Mouse (Mus musculus): ENCODE measurements around the gene Tent5a. TPM values are rescaled to one million over a fixed set of nuclear protein-coding genes. Genes with fewer than 3 reads are reported as not detected.

Gene Tent5a
- 8.2 and 10.3 TPM in 2 replicates for polyA plus RNA-seq (2014; fragmentation: Nextera tagmentation; extraction: Ambion mirVana)

GRCm38 (mm10) chr9:85327242-85328211 is at the start of gene Tent5a:
Gene Tent5a, minus strand, starts transcription at chr9:85327348.
- ATAC-seq (ENCODE audit: low FRiP score) (peak; percentile 90), DNase-seq (ENCODE audit: low spot score) (peak; percentile 78)
- peak within 1 kb of the TSS; percentile 54 for H3K9ac ChIP-seq
- WGBS, result under 1% methylated on average over 72 of the region's 72 CpGs
- no peaks in the 10 kb centered on the region for H3K27me3 ChIP-seq (ENCODE audit: control insufficient read depth, insufficient read depth, low read length)
- H3K27ac ChIP-seq, result peak within 1 kb of the TSS; percentile 78
- peak within 1 kb of the TSS; percentile 96 for H3K4me2 ChIP-seq (replicated peaks)
- H3K36me3 ChIP-seq (replicated peaks; ENCODE audit: control insufficient read depth, insufficient read depth), result no peaks in the 10 kb centered on the region
- H3K4me3 ChIP-seq (replicated peaks; ENCODE audit: low read length), result peak within 1 kb of the TSS; percentile 71
- 0 out of 2 replicates have a peak, but pooled peaks cover 5% of the 10 kb centered on the region for H3K4me1 ChIP-seq (replicated peaks; ENCODE audit: control insufficient read depth, insufficient read depth, low read length)
- H3K9me3 ChIP-seq (ENCODE audit: control insufficient read depth, low read length), result no peaks in the 10 kb centered on the region

- Histone ChIP-seq H3K27ac (no peak overlapping the region), H3K4me1 (replicated peaks; ENCODE audit: control insufficient read depth, insufficient read depth, low read length) (no peaks in the 10 kb centered on the region), H3K4me2 (replicated peaks) (no peak overlapping the region), H3K4me3 (replicated peaks; ENCODE audit: low read length) (no peak overlapping the region), H3K9me3 (ENCODE audit: control insufficient read depth, low read length) (no peaks in the 10 kb centered on the region), H3K9ac (no peak overlapping the region), H3K36me3 (replicated peaks; ENCODE audit: control insufficient read depth, insufficient read depth) (no peaks in the 10 kb centered on the region), H3K27me3 (ENCODE audit: control insufficient read depth, insufficient read depth, low read length) (no peaks in the 10 kb centered on the region)
- no peak for DNase-seq (ENCODE audit: low spot score)
- 89% methylated on average over 3 of the region's 3 CpGs for WGBS
- no peak for ATAC-seq (ENCODE audit: low FRiP score)
These were observed 49.6 kb upstream of the Tent5a start for GRCm38 (mm10) chr9:85376643-85377307.

GRCm38 (mm10) chr9:85375152-85375551 is 48.0 kb upstream of the Tent5a start:
- no peak overlapping the region for H3K9ac ChIP-seq
- H3K4me2 ChIP-seq (replicated peaks), result no peak overlapping the region
- H3K36me3 ChIP-seq (replicated peaks; ENCODE audit: control insufficient read depth, insufficient read depth), result no peaks in the 10 kb centered on the region
- no peak overlapping the region for H3K4me3 ChIP-seq (replicated peaks; ENCODE audit: low read length)
- no peaks in the 10 kb centered on the region for H3K4me1 ChIP-seq (replicated peaks; ENCODE audit: control insufficient read depth, insufficient read depth, low read length)
- DNase-seq (ENCODE audit: low spot score) (no peak), ATAC-seq (ENCODE audit: low FRiP score) (no peak)
- H3K27me3 ChIP-seq (ENCODE audit: control insufficient read depth, insufficient read depth, low read length), result no peaks in the 10 kb centered on the region
- H3K9me3 ChIP-seq (ENCODE audit: control insufficient read depth, low read length), result no peaks in the 10 kb centered on the region
- no peak overlapping the region for H3K27ac ChIP-seq
- 84% methylated on average over 4 of the region's 4 CpGs for WGBS

GRCm38 (mm10) chr9:85372034-85372433 is 44.9 kb upstream of the Tent5a start:
- ATAC-seq (ENCODE audit: low FRiP score) (no peak), DNase-seq (ENCODE audit: low spot score) (no peak)
- Histone ChIP-seq H3K4me3 (replicated peaks; ENCODE audit: low read length) (no peak overlapping the region), H3K36me3 (replicated peaks; ENCODE audit: control insufficient read depth, insufficient read depth) (no peaks in the 10 kb centered on the region), H3K27ac (no peak overlapping the region), H3K4me1 (replicated peaks; ENCODE audit: control insufficient read depth, insufficient read depth, low read length) (no peaks in the 10 kb centered on the region), H3K9ac (no peak overlapping the region), H3K9me3 (ENCODE audit: control insufficient read depth, low read length) (no peaks in the 10 kb centered on the region), H3K27me3 (ENCODE audit: control insufficient read depth, insufficient read depth, low read length) (no peaks in the 10 kb centered on the region), H3K4me2 (replicated peaks) (no peak overlapping the region)
- 71% methylated on average over 1 of the region's 1 CpGs for WGBS

GRCm38 (mm10) chr9:85369512-85369911 is 42.4 kb upstream of the Tent5a start:
- no peaks in the 10 kb centered on the region for H3K4me1 ChIP-seq (replicated peaks; ENCODE audit: control insufficient read depth, insufficient read depth, low read length)
- 90% methylated on average over 5 of the region's 5 CpGs for WGBS
- DNase-seq (ENCODE audit: low spot score) (no peak), ATAC-seq (ENCODE audit: low FRiP score) (no peak)
- H3K9ac ChIP-seq, result no peak overlapping the region
- no peak overlapping the region for H3K27ac ChIP-seq
- no peak overlapping the region for H3K4me2 ChIP-seq (replicated peaks)
- H3K9me3 ChIP-seq (ENCODE audit: control insufficient read depth, low read length), result no peaks in the 10 kb centered on the region
- H3K36me3 ChIP-seq (replicated peaks; ENCODE audit: control insufficient read depth, insufficient read depth), result no peaks in the 10 kb centered on the region
- H3K27me3 ChIP-seq (ENCODE audit: control insufficient read depth, insufficient read depth, low read length), result no peaks in the 10 kb centered on the region
- no peak overlapping the region for H3K4me3 ChIP-seq (replicated peaks; ENCODE audit: low read length)

GRCm38 (mm10) chr9:85357154-85357860 is 30.2 kb upstream of the Tent5a start:
- DNase-seq (ENCODE audit: low spot score), result no peak
- Histone ChIP-seq H3K9me3 (ENCODE audit: control insufficient read depth, low read length) (no peaks in the 10 kb centered on the region), H3K9ac (no peak overlapping the region), H3K36me3 (replicated peaks; ENCODE audit: control insufficient read depth, insufficient read depth) (no peaks in the 10 kb centered on the region), H3K4me1 (replicated peaks; ENCODE audit: control insufficient read depth, insufficient read depth, low read length) (no peaks in the 10 kb centered on the region), H3K4me3 (replicated peaks; ENCODE audit: low read length) (no peak overlapping the region), H3K27ac (no peak overlapping the region), H3K27me3 (ENCODE audit: control insufficient read depth, insufficient read depth, low read length) (no peaks in the 10 kb centered on the region), H3K4me2 (replicated peaks) (no peak overlapping the region)
- 86% methylated on average over 7 of the region's 7 CpGs for WGBS
- ATAC-seq (ENCODE audit: low FRiP score), result no peak

GRCm38 (mm10) chr9:85355559-85355958 is 28.4 kb upstream of the Tent5a start:
- no peak for ATAC-seq (ENCODE audit: low FRiP score)
- H3K36me3 ChIP-seq (replicated peaks; ENCODE audit: control insufficient read depth, insufficient read depth), result no peaks in the 10 kb centered on the region
- H3K27me3 ChIP-seq (ENCODE audit: control insufficient read depth, insufficient read depth, low read length), result no peaks in the 10 kb centered on the region
- WGBS, result 81% methylated on average over 5 of the region's 5 CpGs
- H3K4me2 ChIP-seq (replicated peaks), result no peak overlapping the region
- no peak overlapping the region for H3K9ac ChIP-seq
- H3K9me3 ChIP-seq (ENCODE audit: control insufficient read depth, low read length), result no peaks in the 10 kb centered on the region
- H3K4me1 ChIP-seq (replicated peaks; ENCODE audit: control insufficient read depth, insufficient read depth, low read length), result no peaks in the 10 kb centered on the region
- no peak overlapping the region for H3K4me3 ChIP-seq (replicated peaks; ENCODE audit: low read length)
- DNase-seq (ENCODE audit: low spot score), result no peak
- H3K27ac ChIP-seq, result no peak overlapping the region

- H3K4me1 ChIP-seq (replicated peaks; ENCODE audit: control insufficient read depth, insufficient read depth, low read length), result no peaks in the 10 kb centered on the region
These were observed 20.8 kb upstream of the Tent5a start for GRCm38 (mm10) chr9:85347823-85348523.

More at GRCm38 (mm10) chr9:85347823-85348523, 20.8 kb upstream of the Tent5a start:
- no peak for ATAC-seq (ENCODE audit: low FRiP score)
- Histone ChIP-seq H3K4me3 (replicated peaks; ENCODE audit: low read length) (no peak overlapping the region), H3K9ac (no peak overlapping the region), H3K27ac (no peak overlapping the region), H3K27me3 (ENCODE audit: control insufficient read depth, insufficient read depth, low read length) (no peaks in the 10 kb centered on the region), H3K9me3 (ENCODE audit: control insufficient read depth, low read length) (no peaks in the 10 kb centered on the region), H3K4me2 (replicated peaks) (no peak overlapping the region), H3K36me3 (replicated peaks; ENCODE audit: control insufficient read depth, insufficient read depth) (no peaks in the 10 kb centered on the region)
- no peak for DNase-seq (ENCODE audit: low spot score)
- WGBS, result 87% methylated on average over 10 of the region's 10 CpGs
